Mouse (Mus musculus) myocyte (in vitro differentiated cells): Measurements from ENCODE around the gene Sox11. TPM values are rescaled to one million over a fixed set of nuclear protein-coding genes. Genes with fewer than 3 reads are reported as not detected.

ENCODE experiments used
- H3K27me3 ChIP-seq: one replicate; pipeline ENCODE4 v1.6.1; 2011; ENCODE audit not compliant: control insufficient read depth, insufficient read depth, insufficient read length
- H3K36me3 ChIP-seq: one replicate; pipeline ENCODE4 v1.6.1; 2011; ENCODE audit not compliant: control insufficient read depth, insufficient read depth
- H3K4me2 ChIP-seq: one replicate; pipeline ENCODE4 v1.6.1; 2011; ENCODE audit warnings: low read depth, control low read depth
- H3K4me3 ChIP-seq: one replicate; pipeline ENCODE4 v1.5.1; 2011; ENCODE audit warnings: mild to moderate bottlenecking, control low read depth, moderate library complexity
- H3K79me2 ChIP-seq: one replicate; pipeline ENCODE4 v1.6.1; 2011; ENCODE audit not compliant: control insufficient read depth, insufficient read depth
- H3ac ChIP-seq: one replicate; pipeline ENCODE4 v1.6.1; 2011; ENCODE audit not compliant: control insufficient read depth, insufficient read length
- CEBPB ChIP-seq: IDR thresholded peaks from 2 replicates; pipeline ENCODE4 v1.6.1; 2011; ENCODE audit warnings: mild to moderate bottlenecking, moderate library complexity; ENCODE audit not compliant: poor library complexity, insufficient read depth, severe bottlenecking
- E2F4 ChIP-seq: IDR thresholded peaks from one replicate; pipeline ENCODE4 v1.6.1; 2011; ENCODE audit warnings: mild to moderate bottlenecking, control low read depth, moderate library complexity; ENCODE audit not compliant: insufficient read depth
- MAX ChIP-seq: IDR thresholded peaks from one replicate; pipeline ENCODE4 v1.6.1; 2011; ENCODE audit warnings: low read depth, mild to moderate bottlenecking, control low read depth
- MYOD1 ChIP-seq, 3 experiments: IDR thresholded peaks; one replicate each; pipeline ENCODE4 v1.6.1; 2011; ENCODE audit warnings: control low read depth in 2 of 3, low read depth in 2 of 3, mild to moderate bottlenecking in 2 of 3, moderate library complexity in 1 of 3; ENCODE audit not compliant: insufficient read length in 2 of 3, control insufficient read depth in 1 of 3
- MYOG ChIP-seq, 3 experiments: IDR thresholded peaks; one replicate each; pipeline ENCODE4 v1.6.1; 2011; ENCODE audit warnings: control low read depth in 2 of 3, low read depth in 2 of 3, mild to moderate bottlenecking in 2 of 3; ENCODE audit not compliant: insufficient read length in 2 of 3, control insufficient read depth in 1 of 3, insufficient read depth in 1 of 3
- POLR2A ChIP-seq: IDR thresholded peaks from one replicate; pipeline ENCODE4 v1.6.1; 2011; ENCODE audit warnings: low read depth, mild to moderate bottlenecking, control low read depth, moderate library complexity; ENCODE audit not compliant: insufficient read length
- POLR2AphosphoS2 ChIP-seq: IDR thresholded peaks from one replicate; pipeline ENCODE4 v1.6.1; 2011; ENCODE audit warnings: low read depth, control low read depth; ENCODE audit not compliant: insufficient read length
- REST ChIP-seq: IDR thresholded peaks from one replicate; pipeline ENCODE4 v1.6.1; 2011; ENCODE audit warnings: mild to moderate bottlenecking, control low read depth, moderate library complexity; ENCODE audit not compliant: insufficient read depth, insufficient read length
- SRF ChIP-seq: IDR thresholded peaks from one replicate; pipeline ENCODE4 v1.6.1; 2011; ENCODE audit warnings: low read depth; ENCODE audit not compliant: control insufficient read depth, insufficient read length
- TCF12 ChIP-seq: IDR thresholded peaks from one replicate; pipeline ENCODE4 v1.6.1; 2011; ENCODE audit warnings: mild to moderate bottlenecking, control low read depth; ENCODE audit not compliant: poor library complexity, insufficient read depth, severe bottlenecking
- TCF3 ChIP-seq: IDR thresholded peaks from one replicate; pipeline ENCODE4 v1.6.1; 2011; ENCODE audit warnings: low read depth, control low read depth; ENCODE audit not compliant: insufficient read length
- USF1 ChIP-seq: IDR thresholded peaks from one replicate; pipeline ENCODE4 v1.6.1; 2011; ENCODE audit warnings: low read depth, mild to moderate bottlenecking, control low read depth, moderate library complexity
- polyA plus RNA-seq: library from polyadenylated mRNA; unstranded; fragments of >200 nt; fragmentation: generic; extraction: Trizol; gene quantifications from one replicate; pipeline ENCODE4 v1.2.1, GENCODE M21; 2012; ENCODE audit warnings: missing spikeins

Gene Sox11
- polyA plus RNA-seq, 1 experiment: 11.3 TPM

DNA sequence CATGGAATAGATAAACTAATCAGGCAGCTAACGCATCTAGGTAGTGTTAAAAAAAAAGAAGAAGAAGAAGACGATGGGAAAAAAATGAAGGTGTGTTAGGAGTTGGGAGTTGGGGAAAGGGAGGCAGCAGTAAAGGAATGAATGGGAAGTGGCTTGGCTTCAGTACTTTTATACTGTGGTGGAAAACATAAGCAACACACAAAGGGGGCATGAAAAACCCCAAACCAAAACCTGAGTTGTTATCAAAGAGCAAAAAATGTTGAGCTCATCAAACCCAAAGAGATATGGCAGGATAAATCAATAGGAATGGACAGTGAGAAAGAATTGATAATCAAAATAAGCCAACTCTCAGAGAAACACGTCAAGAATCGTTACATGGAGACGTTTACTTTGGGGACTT, 5.6 kb downstream of the Sox11 start:
- peaks cover 57% of the 10 kb centered on the region for H3K79me2 ChIP-seq
- TF ChIP-seq E2F4 (no peak), TCF3 (no peak), MAX (no peak), USF1 (no peak), POLR2AphosphoS2 (no peak), SRF (no peak), CEBPB (no peak), MYOD1 (IDR thresholded peaks at IDR 0.05; ENCODE audit: control insufficient read depth in 1 of 3, insufficient read length in 2 of 3, low read depth in 2 of 3) (no peak), POLR2A (no peak), REST (no peak), TCF12 (no peak), MYOG (IDR thresholded peaks at IDR 0.05; ENCODE audit: control insufficient read depth in 1 of 3, insufficient read depth in 1 of 3, insufficient read length in 2 of 3, low read depth in 2 of 3) (no peak)
- no peak overlapping the region for H3K4me3 ChIP-seq
- H3K27me3 ChIP-seq: no peaks in the 10 kb centered on the region
- H3K36me3 ChIP-seq: peaks cover 9% of the 10 kb centered on the region
- H3K4me2 ChIP-seq: no peak overlapping the region
- no peak overlapping the region for H3ac ChIP-seq

DNA sequence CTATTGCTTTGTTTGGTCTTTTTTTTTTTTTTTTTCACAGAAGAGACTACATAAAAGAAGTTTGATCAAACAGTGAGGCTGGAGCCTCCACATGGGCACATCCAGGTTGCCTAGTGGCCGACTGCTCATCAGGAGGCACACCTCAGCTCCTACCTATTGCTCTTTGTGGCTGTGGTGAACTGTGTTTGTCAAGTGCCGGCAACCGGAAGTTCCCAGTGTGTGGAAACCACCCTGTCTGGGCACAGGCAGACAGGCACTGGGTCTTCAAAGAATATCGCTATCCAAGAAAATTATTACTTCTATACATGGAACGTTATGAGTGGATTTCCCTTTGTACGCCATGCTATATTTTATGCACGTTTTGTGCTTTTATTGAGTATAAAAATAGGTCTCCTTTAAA, 6.0 kb downstream of the Sox11 start:
- Histone ChIP-seq H3K4me3 (no peak overlapping the region), H3K79me2 (peaks cover 56% of the 10 kb centered on the region), H3K36me3 (peaks cover 9% of the 10 kb centered on the region), H3K27me3 (no peaks in the 10 kb centered on the region), H3ac (no peak overlapping the region), H3K4me2 (no peak overlapping the region)
- no peak for TF ChIP-seq MYOG (IDR thresholded peaks at IDR 0.05; ENCODE audit: control insufficient read depth in 1 of 3, insufficient read depth in 1 of 3, insufficient read length in 2 of 3, low read depth in 2 of 3)
- TF ChIP-seq MYOD1 (IDR thresholded peaks at IDR 0.05; ENCODE audit: control insufficient read depth in 1 of 3, insufficient read length in 2 of 3, low read depth in 2 of 3): no peak
- TF ChIP-seq E2F4: no peak
- peak; percentile 33 for TF ChIP-seq POLR2A
- no peak for TF ChIP-seq MAX
- TF ChIP-seq TCF3: no peak
- no peak for TF ChIP-seq CEBPB
- TF ChIP-seq POLR2AphosphoS2: peak; percentile 78
- no peak for TF ChIP-seq TCF12
- TF ChIP-seq USF1: no peak
- no peak for TF ChIP-seq SRF

DNA sequence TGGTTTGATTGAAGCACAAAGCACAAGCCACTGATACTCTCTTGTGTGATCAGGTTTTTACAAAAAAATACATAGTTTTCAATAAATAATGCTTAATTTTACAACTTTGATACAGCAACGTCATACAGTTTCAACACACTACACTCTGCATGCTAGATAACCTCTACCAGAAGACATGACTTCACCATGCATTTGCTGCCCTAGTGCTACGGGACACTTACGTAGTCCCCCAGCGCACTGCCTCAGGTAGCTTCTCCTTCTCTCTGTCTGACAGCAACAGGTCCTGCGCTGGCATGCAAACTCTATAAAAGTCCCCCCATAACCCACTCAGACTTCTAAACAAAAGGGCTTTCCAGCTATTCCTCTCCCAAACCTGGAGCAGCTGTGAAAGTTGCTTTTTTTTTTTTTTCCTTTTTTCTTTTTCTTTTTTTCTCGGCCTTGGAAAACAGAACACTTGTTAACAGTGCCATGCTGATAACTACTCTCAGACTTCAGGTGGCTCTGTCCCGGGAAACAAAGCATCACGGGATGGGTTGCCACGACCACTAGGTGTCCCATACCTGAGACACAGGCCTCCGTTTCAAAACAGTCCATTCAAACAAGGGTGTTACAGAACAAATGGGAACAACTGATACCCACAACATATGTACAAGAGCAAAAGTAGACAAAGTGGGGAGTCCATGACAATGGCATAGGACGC, 6.9 kb downstream of the Sox11 start:
- Histone ChIP-seq H3K4me2 (no peak overlapping the region), H3ac (no peak overlapping the region), H3K27me3 (no peaks in the 10 kb centered on the region), H3K36me3 (peaks cover 9% of the 10 kb centered on the region), H3K4me3 (no peak overlapping the region), H3K79me2 (peaks cover 48% of the 10 kb centered on the region)
- TF ChIP-seq MYOD1 (IDR thresholded peaks at IDR 0.05; ENCODE audit: control insufficient read depth in 1 of 3, insufficient read length in 2 of 3, low read depth in 2 of 3): no peak
- peak; percentile 60 for TF ChIP-seq POLR2AphosphoS2

GRCm38 (mm10) chr12:27333590-27333989, 8.8 kb downstream of the Sox11 start:
- no peak overlapping the region for H3ac ChIP-seq
- H3K4me2 ChIP-seq: no peak overlapping the region
- peaks cover 28% of the 10 kb centered on the region for H3K79me2 ChIP-seq
- no peaks in the 10 kb centered on the region for H3K27me3 ChIP-seq
- H3K36me3 ChIP-seq: peaks cover 9% of the 10 kb centered on the region
- H3K4me3 ChIP-seq: no peak overlapping the region
- TF ChIP-seq POLR2AphosphoS2: no peak
- no peak for TF ChIP-seq REST
- TF ChIP-seq SRF: no peak
- no peak for TF ChIP-seq E2F4
- no peak for TF ChIP-seq MYOG (IDR thresholded peaks at IDR 0.05; ENCODE audit: control insufficient read depth in 1 of 3, insufficient read depth in 1 of 3, insufficient read length in 2 of 3, low read depth in 2 of 3)
- no peak for TF ChIP-seq CEBPB
- no peak for TF ChIP-seq TCF12
- no peak for TF ChIP-seq TCF3
- TF ChIP-seq POLR2A: no peak

DNA sequence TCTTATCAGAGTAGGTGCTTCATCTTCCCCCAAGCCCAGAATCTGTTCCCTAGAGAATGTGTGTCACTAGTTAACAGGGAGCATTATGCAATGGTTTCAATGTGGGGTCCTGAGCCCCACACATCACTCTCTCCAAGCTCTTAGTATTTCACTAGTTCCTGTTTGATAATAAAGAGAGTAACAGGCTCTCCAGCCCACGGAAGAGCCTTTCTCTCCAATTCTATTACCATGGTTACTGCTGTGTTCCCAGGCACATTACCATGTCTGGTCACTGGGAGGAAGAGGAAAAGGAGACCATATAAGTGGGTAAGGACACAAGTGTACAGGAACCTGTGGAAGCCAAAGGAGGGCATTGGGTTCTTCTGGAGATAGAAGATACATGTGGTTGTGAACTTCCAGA, 19.0 kb downstream of the Sox11 start:
- H3K36me3 ChIP-seq: no peaks in the 10 kb centered on the region
- H3K27me3 ChIP-seq: no peaks in the 10 kb centered on the region
- no peaks in the 10 kb centered on the region for H3K79me2 ChIP-seq
- H3K4me2 ChIP-seq: no peak overlapping the region
- H3K4me3 ChIP-seq: no peak overlapping the region
- TF ChIP-seq TCF12: no peak
- no peak for TF ChIP-seq MAX
- TF ChIP-seq MYOD1 (IDR thresholded peaks at IDR 0.05; ENCODE audit: control insufficient read depth in 1 of 3, insufficient read length in 2 of 3, low read depth in 2 of 3): no peak
- TF ChIP-seq CEBPB: no peak
- TF ChIP-seq SRF: no peak
- no peak for TF ChIP-seq MYOG (IDR thresholded peaks at IDR 0.05; ENCODE audit: control insufficient read depth in 1 of 3, insufficient read depth in 1 of 3, insufficient read length in 2 of 3, low read depth in 2 of 3)
- H3ac ChIP-seq: no peak overlapping the region
